26 mouse cellular contexts compared by ENCODE assay signal in the genomic region with DNA sequence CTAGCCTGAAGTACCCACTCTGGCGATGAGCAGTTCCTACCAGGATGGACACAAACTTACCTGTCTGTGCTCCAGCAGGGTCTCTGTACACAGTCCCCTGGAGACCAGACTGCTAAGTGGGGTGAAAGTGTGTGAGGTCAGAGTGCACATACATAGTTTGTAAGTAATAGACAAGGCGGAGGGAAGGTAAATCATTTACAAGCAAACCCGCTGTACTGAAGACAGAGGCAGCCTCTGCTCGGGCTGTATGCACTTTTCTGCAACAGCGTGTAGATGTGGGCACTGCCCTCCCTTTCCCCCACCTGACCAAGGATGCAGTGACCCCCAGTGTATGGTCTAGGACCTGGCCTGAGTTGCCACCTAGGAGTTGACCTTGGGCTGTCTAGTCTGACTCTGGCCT. TPM values are rescaled to one million over a fixed set of nuclear protein-coding genes. Genes with fewer than 3 reads are reported as not detected.
DNase-seq lines count a peak whose midpoint lies in the region; ATAC-seq and TF ChIP-seq lines count a peak whose summit lies in the region.
"Had no signal": no experiment of that assay in that cellular context is flagged by ENCODE, and none has a peak within 500 bp of the region (broad histone marks: within the 10 kb centered on the region; RNA-seq: fewer than 3 reads in every experiment).

No protein-coding gene starts in this region.

- no peak overlapping the region for H3K27ac ChIP-seq in liver, embryonic 16.5 days (ENCODE audit: low read length)
- no peak overlapping the region for H3K27ac ChIP-seq in liver, embryonic 12.5 days
- H3K27ac ChIP-seq in kidney, adult 2 months (ENCODE audit: insufficient read depth, low read depth, low read length) = no peak overlapping the region
- H3K27ac ChIP-seq: forebrain, embryonic 13.5 days; hindbrain, embryonic 15.5 days; layer of hippocampus, adult 2 months; midbrain, embryonic 15.5 days had no signal

- peak; percentile 72 for DNase-seq in kidney, adult 2 months
- peak; percentile 58 for DNase-seq in kidney, postnatal 10 days
- DNase-seq in right cerebral cortex, postnatal 36 days (ENCODE audit: low spot score in 2 of 2) = no peak
- no peak for DNase-seq in adrenal gland, postnatal 14 days
- DNase-seq in lung, postnatal 36 days = no peak
- DNase-seq: adrenal gland, adult 2 months; cerebellum, adult 8-10 months; heart, adult 11 months; heart, postnatal 36 days; layer of hippocampus, postnatal 36 days; left cerebral cortex, postnatal 4 days; lung, postnatal 10 days; right cerebral cortex, postnatal 14 days had no signal

- H3K4me1 ChIP-seq in liver, embryonic 16.5 days (ENCODE audit: control insufficient read depth, low read depth, low read length) = peaks cover 5% of the 10 kb centered on the region
- H3K4me1 ChIP-seq in liver, embryonic 12.5 days = peaks cover 34% of the 10 kb centered on the region
- no peaks in the 10 kb centered on the region for H3K4me1 ChIP-seq in kidney, adult 2 months (ENCODE audit: control insufficient read depth, insufficient read depth, low read length)

- TF ChIP-seq POLR2A in kidney, adult 2 months (IDR thresholded peaks at IDR 0.05; ENCODE audit: low read depth, low read length) = no peak

- H3K4me2 ChIP-seq in liver, embryonic 16.5 days (ENCODE audit: low read depth, low read length) = no peak overlapping the region
- H3K4me2 ChIP-seq in liver, embryonic 12.5 days = no peak overlapping the region
- H3K4me2 ChIP-seq: forebrain, embryonic 13.5 days; hindbrain, embryonic 15.5 days; midbrain, embryonic 15.5 days had no signal

- no peaks in the 10 kb centered on the region for H3K9me3 ChIP-seq in liver, embryonic 16.5 days (replicated peaks; ENCODE audit: control insufficient read depth, low read length)
- no peaks in the 10 kb centered on the region for H3K9me3 ChIP-seq in liver, embryonic 12.5 days (replicated peaks)
- H3K9me3 ChIP-seq: forebrain, embryonic 13.5 days; hindbrain, embryonic 15.5 days; midbrain, embryonic 15.5 days had no signal

- H3K27me3 ChIP-seq in liver, embryonic 16.5 days (ENCODE audit: control insufficient read depth, insufficient read depth, low read depth, low read length) = no peaks in the 10 kb centered on the region
- H3K27me3 ChIP-seq in liver, embryonic 12.5 days (replicated peaks) = no peaks in the 10 kb centered on the region
- H3K27me3 ChIP-seq in kidney, adult 2 months (replicated peaks; ENCODE audit: control insufficient read depth, insufficient read depth, low read length) = no peaks in the 10 kb centered on the region
- H3K27me3 ChIP-seq: hindbrain, embryonic 15.5 days; midbrain, embryonic 15.5 days had no signal

- 62% methylated on average over 5 of the region's 5 CpGs for WGBS in liver, embryonic 16.5 days (ENCODE audit: insufficient replicate concordance)
- 61% methylated on average over 5 of the region's 5 CpGs for WGBS in liver, embryonic 12.5 days (ENCODE audit: insufficient replicate concordance)
- WGBS in kidney, adult 2 months = 47% methylated on average over 5 of the region's 5 CpGs

- H3K4me3 ChIP-seq in liver, embryonic 16.5 days (ENCODE audit: low read depth, low read length) = no peak overlapping the region
- H3K4me3 ChIP-seq in liver, embryonic 12.5 days = no peak overlapping the region
- H3K4me3 ChIP-seq in kidney, adult 2 months (ENCODE audit: insufficient read depth, low read depth, low read length) = no peak overlapping the region
- H3K4me3 ChIP-seq: forebrain, embryonic 13.5 days; hindbrain, embryonic 15.5 days; layer of hippocampus, adult 2 months; midbrain, embryonic 15.5 days; myocyte had no signal

- H3K36me3 ChIP-seq in liver, embryonic 16.5 days (ENCODE audit: control insufficient read depth, insufficient read depth) = no peaks in the 10 kb centered on the region
- no peaks in the 10 kb centered on the region for H3K36me3 ChIP-seq in liver, embryonic 12.5 days
- H3K36me3 ChIP-seq in kidney, adult 2 months (ENCODE audit: control insufficient read depth, insufficient read depth, low read length) = no peaks in the 10 kb centered on the region
- H3K36me3 ChIP-seq: hindbrain, embryonic 15.5 days; midbrain, embryonic 15.5 days had no signal

- H3K9ac ChIP-seq in liver, embryonic 16.5 days (ENCODE audit: low read depth, low read length) = no peak overlapping the region
- no peak overlapping the region for H3K9ac ChIP-seq in liver, embryonic 12.5 days
- H3K9ac ChIP-seq: forebrain, embryonic 13.5 days; hindbrain, embryonic 15.5 days; midbrain, embryonic 15.5 days had no signal

- ATAC-seq in liver, embryonic 16.5 days (ENCODE audit: low read depth) = peak; percentile 30; the same call in 1 of the 2 replicates
- no peak; the same call in 1 of the 2 replicates for ATAC-seq in liver, embryonic 12.5 days
- ATAC-seq: forebrain, embryonic 13.5 days; midbrain, embryonic 15.5 days had no signal

- TF ChIP-seq CTCF in kidney, adult 2 months (conservative IDR thresholded peaks at IDR 0.05; ENCODE audit: insufficient read depth, insufficient read length, low read depth, low read length) = no peak

RNA-seq across cellular contexts. Expression of a gene that starts 20.6 kb away (rescaled TPM):
- polyA plus RNA-seq in liver, embryonic 16.5 days (2015; fragmentation: Nextera tagmentation; extraction: Ambion mirVana) = not detected in 2 replicates
- polyA plus RNA-seq in liver, embryonic 12.5 days (2016; fragmentation: Nextera tagmentation; extraction: Ambion mirVana) = not detected in 2 replicates
- polyA plus RNA-seq in kidney, adult 2 months (2012; rRNA removed) = not detected in 2 replicates
- total RNA-seq in adrenal gland, postnatal 14 days (2021) = not detected in 2 replicates
- total RNA-seq: adrenal gland, adult 2 months; common myeloid progenitor, adult 5-6 weeks; gastrocnemius, adult 8-10 months; heart, postnatal 36 days; layer of hippocampus, adult 2 months; layer of hippocampus, postnatal 36 days; liver, adult 2 months; megakaryocyte-erythroid progenitor cell, adult 5-6 weeks had no signal
- polyA plus RNA-seq: C2C12; liver, adult 2 months; urinary bladder, adult 2 months had no signal

RNA-seq across cellular contexts. Expression of a gene that starts 57.9 kb away (rescaled TPM):
- polyA plus RNA-seq in liver, embryonic 16.5 days (2015; fragmentation: Nextera tagmentation; extraction: Ambion mirVana) = not detected in 2 replicates
- polyA plus RNA-seq in liver, embryonic 12.5 days (2016; fragmentation: Nextera tagmentation; extraction: Ambion mirVana) = 0.08 and 0.15 TPM in 2 replicates
- polyA plus RNA-seq in kidney, adult 2 months (2012; rRNA removed) = 0.06 TPM in 1 of 2 replicates, not detected in the other
- total RNA-seq in adrenal gland, postnatal 14 days (2021) = not detected in 2 replicates
- total RNA-seq: adrenal gland, adult 2 months; common myeloid progenitor, adult 5-6 weeks; gastrocnemius, adult 8-10 months; liver, adult 2 months; megakaryocyte-erythroid progenitor cell, adult 5-6 weeks had no signal
- polyA plus RNA-seq: adrenal gland, adult 2 months; liver, adult 2 months had no signal

Comparison
In these comparisons a context has a peak if more than half of its experiments do, and no peak if none do; other contexts are left out.
1. DNase-seq: peak in kidney, adult 2 months (single experiment) and kidney, postnatal 10 days (single experiment); none in right cerebral cortex, postnatal 36 days (0 of 2), adrenal gland, postnatal 14 days (single experiment) and lung, postnatal 36 days (single experiment).